Mouse (Mus musculus) left cerebral cortex, postnatal 4 days (tissue): ENCODE measurements at regions not wholly inside any gene's neighbourhood (a gene's known extent, or its start where the extent isn't known, plus 50 kb on each side); places are given as distances from the start of the nearest gene placed in this dataset.

Source experiments
- DNase-seq: peaks from one replicate; pipeline ENCODE4 v3.0.0-alpha.2; 2022
- intact Hi-C: fragments of 180-260 bp; cut with DNase I; formaldehyde crosslinking; loops from one replicate; pipeline ENCODE4 v1.15.1; 2025

GRCm38 (mm10) chr4:53227771-53228170 lies 68.1 kb upstream of the Abca1 start:
- DNase-seq = no peak
- intact Hi-C loops = no loop called here

DNA sequence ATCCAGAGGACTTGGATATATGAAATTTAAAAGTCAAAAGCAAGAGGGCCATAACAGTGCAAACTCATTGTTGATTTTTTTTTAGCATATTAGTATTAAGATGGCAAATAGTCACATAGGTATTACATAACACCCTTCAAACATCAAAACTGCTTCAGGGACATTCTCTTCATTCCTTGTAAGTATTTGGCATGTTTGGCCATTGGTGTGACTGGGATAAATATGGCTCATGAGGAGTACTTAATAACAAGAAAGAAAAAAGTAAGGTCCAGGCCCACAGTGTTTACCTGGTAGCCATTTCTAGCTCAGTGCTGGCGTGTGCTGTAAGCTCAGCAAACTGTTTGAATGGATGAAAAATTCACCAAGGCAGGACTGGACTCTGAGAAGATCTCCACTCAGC lies 67.4 kb upstream of the Abca1 start:
- intact Hi-C loops = no loop called here
- DNase-seq = no peak

- no peak for DNase-seq
- intact Hi-C loops = no loop called here
These were observed 66.7 kb upstream of the Abca1 start for GRCm38 (mm10) chr4:53226376-53226775.

DNA sequence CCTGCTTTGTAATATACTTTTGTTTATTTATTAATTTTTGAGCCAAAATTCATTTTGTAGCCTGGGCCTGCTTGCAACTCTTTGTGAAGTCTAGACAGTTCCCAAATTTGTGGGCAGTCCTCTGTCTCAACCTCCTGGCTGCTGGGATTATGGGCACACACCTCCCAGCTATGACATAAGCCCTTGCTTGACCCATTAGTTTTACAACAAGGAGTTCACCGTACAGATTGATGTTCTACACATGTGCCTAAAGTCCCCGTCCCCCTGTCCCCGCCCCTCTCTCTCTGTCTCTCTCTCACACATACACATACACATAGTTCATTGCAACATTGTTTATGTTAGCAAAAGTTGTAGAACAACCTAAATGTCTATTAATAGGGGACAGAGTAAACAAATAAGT lies 63.7 kb upstream of the Abca1 start:
- intact Hi-C loops = no loop called here
- no peak for DNase-seq

- no peak for DNase-seq
- intact Hi-C loops = no loop called here
These were observed 61.1 kb upstream of the Abca1 start for GRCm38 (mm10) chr4:53220809-53221208.

DNA sequence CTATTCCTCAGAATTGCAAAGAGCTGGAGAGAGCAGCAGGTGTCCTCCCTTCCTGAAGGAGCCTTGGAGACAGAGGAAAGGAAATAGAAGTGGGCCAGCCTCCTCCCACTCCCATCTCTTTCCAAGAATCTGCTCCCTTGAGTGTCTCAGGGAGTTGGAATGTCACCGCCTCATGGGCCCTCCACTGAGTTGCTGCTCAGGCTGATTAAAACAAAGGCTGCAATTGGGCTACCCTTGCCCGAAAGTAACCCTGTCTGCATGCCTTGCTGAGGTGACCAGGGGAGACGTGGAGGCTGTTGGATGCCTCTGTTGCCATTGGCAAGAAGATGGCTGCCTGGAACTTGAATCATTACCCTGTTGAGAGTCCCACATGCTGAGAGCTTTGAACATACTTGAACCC lies 59.7 kb upstream of the Abca1 start:
- DNase-seq = peak; percentile 22
- intact Hi-C loops = no loop called here

GRCm38 (mm10) chr4:53218752-53219151 lies 59.1 kb upstream of the Abca1 start:
- DNase-seq = peak; percentile 38
- intact Hi-C loops = no loop called here

GRCm38 (mm10) chr4:53218291-53218640 lies 58.6 kb upstream of the Abca1 start:
- intact Hi-C loops = no loop called here
- no peak for DNase-seq

DNA sequence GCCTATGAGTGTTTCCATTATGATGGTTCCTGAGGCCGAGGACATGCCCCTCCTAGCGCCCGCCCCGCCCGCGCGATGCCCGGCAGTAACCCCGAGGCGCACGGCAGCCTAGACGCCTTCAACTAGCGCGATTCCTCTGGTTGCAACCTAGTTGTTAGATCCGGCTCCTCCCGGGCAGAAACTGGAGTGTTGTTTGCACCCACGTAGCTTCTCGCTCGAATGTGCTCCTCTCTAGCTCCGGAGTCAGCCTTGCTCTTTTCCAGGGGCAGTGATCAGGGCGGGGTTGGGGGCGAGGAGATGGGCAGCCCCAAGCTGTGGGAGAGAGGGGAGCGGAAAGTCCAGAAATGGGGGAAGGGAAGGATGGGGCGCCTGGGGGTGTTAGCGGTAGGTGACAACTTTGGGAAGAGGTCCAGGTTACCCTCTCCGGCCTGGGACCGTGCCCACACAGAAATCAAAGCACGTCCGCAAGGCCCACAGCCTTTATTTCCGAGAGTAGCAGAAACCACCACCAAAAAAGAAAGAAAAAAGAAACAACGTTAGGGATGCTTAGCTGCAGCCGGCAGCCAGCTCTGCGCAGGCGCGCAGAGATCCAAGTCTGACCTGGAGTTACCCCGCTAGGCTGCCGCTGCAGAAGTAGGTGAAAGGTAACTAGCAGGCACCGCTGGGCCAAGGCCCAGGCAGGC lies 58.1 kb upstream of the Abca1 start:
- peak; percentile 66 for DNase-seq
- intact Hi-C loops = no loop called here

DNA sequence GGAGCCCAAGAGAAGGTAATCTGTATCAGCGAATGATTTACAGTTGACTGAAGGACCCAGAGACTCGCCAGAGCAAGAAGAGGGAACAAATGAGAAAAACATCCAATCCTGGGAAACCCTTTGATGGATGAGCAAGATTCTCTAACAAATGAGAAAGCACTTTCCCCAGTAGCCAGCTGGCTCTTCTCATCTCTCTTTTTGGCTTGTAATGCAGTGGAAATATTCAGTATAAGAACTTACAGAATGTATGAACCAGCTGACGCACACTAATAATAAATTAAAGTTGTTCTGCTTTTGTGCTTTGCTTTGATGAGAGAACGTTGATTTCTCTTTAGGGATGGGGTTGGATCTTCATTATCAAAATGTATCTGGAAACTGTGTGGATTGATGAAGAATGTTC lies 52.8 kb upstream of the Abca1 start:
- no peak for DNase-seq
- intact Hi-C loops = no loop called here

GRCm38 (mm10) chr4:53210685-53211084 lies 51.0 kb upstream of the Abca1 start:
- intact Hi-C loops = no loop called here
- DNase-seq = no peak
